Mouse (Mus musculus) ES-E14 (cell line): ENCODE data around the gene Draxin.

Experiments
- CHD2 ChIP-seq: IDR thresholded peaks from 2 replicates; pipeline ENCODE4 v1.6.1; 2014; ENCODE audit warnings: mild to moderate bottlenecking, low read depth, low read length, inconsistent platforms
- ZNF384 ChIP-seq: IDR thresholded peaks from 2 replicates; pipeline ENCODE4 v1.6.1; 2012; ENCODE audit warnings: low read depth, low read length, inconsistent platforms

GRCm38 (mm10) chr4:148170842-148171241 lies 40.3 kb upstream of the Draxin start:
- TF ChIP-seq ZNF384 (no peak), CHD2 (no peak)
